Mouse (Mus musculus): ENCODE data around the gene Hunk. TPM values are rescaled to one million over a fixed set of nuclear protein-coding genes. Genes with fewer than 3 reads are reported as not detected.

Gene Hunk
- polyA plus RNA-seq, 1 experiment from 2014 or later = 11.5 TPM

DNA sequence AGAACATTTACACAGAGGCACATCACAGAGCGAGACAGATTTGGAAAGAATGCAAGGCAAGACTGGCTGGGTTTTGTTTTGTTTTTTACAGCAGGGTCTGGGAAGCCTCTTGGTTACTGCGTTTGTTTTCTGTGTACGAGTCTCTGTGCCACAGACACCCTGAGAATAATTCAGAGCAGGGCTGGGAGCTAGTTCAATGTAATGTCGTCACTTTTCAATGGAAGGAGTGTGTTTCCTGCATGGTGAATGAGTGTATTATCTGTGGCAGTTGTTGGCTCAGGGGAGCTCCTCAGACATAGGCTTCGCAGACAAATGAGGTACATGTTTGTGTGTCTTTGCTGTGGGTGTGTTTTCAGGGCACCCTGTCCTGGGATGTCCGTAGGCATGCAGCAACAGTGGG, 115.0 kb downstream of the Hunk start:
- 38% methylated on average over 6 of the region's 6 CpGs for WGBS
- Histone ChIP-seq H3K4me1 (replicated peaks; ENCODE audit: control insufficient read depth, insufficient read depth, low read length) (no peaks in the 10 kb centered on the region), H3K27ac (ENCODE audit: low read length) (0 out of 2 replicates have a peak overlapping the region, but pooled peaks have one; percentile 18), H3K36me3 (ENCODE audit: control insufficient read depth, insufficient read depth) (peaks cover 10% of the 10 kb centered on the region; the same call in 1 of the 2 replicates), H3K4me2 (ENCODE audit: low read length) (no peak overlapping the region), H3K4me3 (replicated peaks; ENCODE audit: low read length) (no peak overlapping the region), H3K9me3 (ENCODE audit: control insufficient read depth, low read length) (no peaks in the 10 kb centered on the region), H3K9ac (replicated peaks; ENCODE audit: low read depth, low read length) (no peak overlapping the region), H3K27me3 (replicated peaks; ENCODE audit: control insufficient read depth, insufficient read depth, low read length) (no peaks in the 10 kb centered on the region)
- ATAC-seq = 0 out of 2 replicates have a peak, but pooled peaks have one; percentile 14

DNA sequence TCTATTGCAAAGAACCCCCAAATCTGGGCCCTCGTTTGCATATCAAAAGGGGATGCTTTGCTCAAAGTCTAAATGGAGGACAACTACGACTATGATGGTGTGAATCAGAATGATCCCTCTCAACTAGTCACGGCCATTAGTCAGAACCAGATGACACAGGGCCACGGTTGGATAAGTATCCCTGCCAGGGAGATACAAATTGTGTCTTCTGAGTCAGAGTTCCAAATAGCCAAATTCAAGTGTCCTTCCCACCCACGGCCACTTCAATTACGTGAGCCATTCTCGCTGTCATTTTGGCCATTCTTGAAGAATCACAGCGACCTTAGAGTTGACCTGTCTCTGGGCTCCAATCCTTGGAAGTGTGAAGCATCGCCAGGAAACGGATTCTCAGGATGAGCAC, 119.4 kb downstream of the Hunk start:
- no peak overlapping the region for H3K4me3 ChIP-seq (replicated peaks; ENCODE audit: low read length)
- H3K4me2 ChIP-seq (ENCODE audit: low read length) = no peak overlapping the region
- H3K36me3 ChIP-seq (ENCODE audit: control insufficient read depth, insufficient read depth) = no peaks in the 10 kb centered on the region
- no peaks in the 10 kb centered on the region for H3K27me3 ChIP-seq (replicated peaks; ENCODE audit: control insufficient read depth, insufficient read depth, low read length)
- no peak overlapping the region for H3K27ac ChIP-seq (ENCODE audit: low read length)
- no peak for ATAC-seq
- WGBS = 78% methylated on average over 10 of the region's 10 CpGs
- no peak overlapping the region for H3K9ac ChIP-seq (replicated peaks; ENCODE audit: low read depth, low read length)
- H3K4me1 ChIP-seq (replicated peaks; ENCODE audit: control insufficient read depth, insufficient read depth, low read length) = no peaks in the 10 kb centered on the region
- H3K9me3 ChIP-seq (ENCODE audit: control insufficient read depth, low read length) = no peaks in the 10 kb centered on the region

DNA sequence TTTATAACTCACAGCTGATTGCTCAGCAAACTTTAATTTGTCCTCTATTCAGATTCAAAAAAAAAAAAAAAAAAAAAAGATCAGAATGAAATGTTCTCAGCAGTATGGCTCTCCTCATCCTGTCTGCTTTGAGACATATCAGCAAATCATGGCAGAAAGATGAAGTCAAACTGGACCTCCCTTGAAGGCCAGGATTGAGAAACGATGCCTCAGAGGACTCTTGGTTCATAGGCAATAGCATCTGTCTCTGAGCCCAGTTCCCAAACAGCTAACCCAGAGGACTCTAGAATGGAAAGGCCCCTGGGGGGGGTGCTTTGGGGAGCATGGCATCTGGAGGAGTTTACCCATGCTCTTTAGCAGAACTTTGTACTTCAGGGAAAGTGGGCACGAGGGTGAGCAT, 119.9 kb downstream of the Hunk start:
- H3K9me3 ChIP-seq (ENCODE audit: control insufficient read depth, low read length) = no peaks in the 10 kb centered on the region
- WGBS = 95% methylated on average over 2 of the region's 2 CpGs
- H3K4me3 ChIP-seq (replicated peaks; ENCODE audit: low read length) = no peak overlapping the region
- no peak for ATAC-seq
- H3K9ac ChIP-seq (replicated peaks; ENCODE audit: low read depth, low read length) = no peak overlapping the region
- H3K4me2 ChIP-seq (ENCODE audit: low read length) = no peak overlapping the region
- H3K4me1 ChIP-seq (replicated peaks; ENCODE audit: control insufficient read depth, insufficient read depth, low read length) = no peaks in the 10 kb centered on the region
- H3K36me3 ChIP-seq (ENCODE audit: control insufficient read depth, insufficient read depth) = no peaks in the 10 kb centered on the region
- H3K27me3 ChIP-seq (replicated peaks; ENCODE audit: control insufficient read depth, insufficient read depth, low read length) = no peaks in the 10 kb centered on the region
- H3K27ac ChIP-seq (ENCODE audit: low read length) = no peak overlapping the region

DNA sequence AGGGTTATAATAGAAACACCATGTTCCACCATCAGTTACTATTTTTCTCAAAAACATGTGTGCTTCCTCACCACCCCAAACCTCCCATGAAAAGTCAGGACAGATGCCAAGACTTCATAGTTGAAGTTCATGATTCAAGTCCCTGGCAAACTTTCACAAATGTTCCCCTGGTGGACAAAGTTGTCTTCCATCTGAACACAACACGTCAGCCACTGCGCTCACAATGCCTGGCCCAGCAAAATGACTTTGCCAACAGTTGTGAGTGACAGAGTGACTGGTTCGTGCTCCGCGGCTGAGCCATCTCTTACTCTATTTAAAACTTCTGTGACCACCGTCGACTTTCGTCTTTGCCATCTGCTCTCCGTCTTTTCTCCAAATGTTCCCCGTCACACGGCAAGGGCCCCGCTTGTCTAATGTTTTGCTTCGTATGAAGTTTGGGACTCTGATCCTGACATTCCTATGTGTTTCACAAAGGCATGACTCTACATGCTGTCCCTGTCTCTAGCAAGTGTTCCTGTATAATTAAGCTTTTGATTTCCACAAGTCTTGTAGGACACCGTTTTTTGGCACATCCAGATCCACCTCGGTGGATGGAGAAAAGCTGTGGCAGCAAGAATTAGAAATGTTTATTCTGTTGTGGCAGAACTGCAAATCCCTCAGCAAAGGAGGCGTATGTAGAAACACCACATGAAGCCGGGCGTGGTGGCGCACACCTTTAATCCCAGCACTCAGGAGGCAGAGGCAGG, 125.9 kb downstream of the Hunk start:
- no peaks in the 10 kb centered on the region for H3K36me3 ChIP-seq (ENCODE audit: control insufficient read depth, insufficient read depth)
- no peaks in the 10 kb centered on the region for H3K9me3 ChIP-seq (ENCODE audit: control insufficient read depth, low read length)
- H3K27ac ChIP-seq (ENCODE audit: low read length) = no peak overlapping the region
- WGBS = 85% methylated on average over 19 of the region's 19 CpGs
- no peak for ATAC-seq
- H3K4me2 ChIP-seq (ENCODE audit: low read length) = no peak overlapping the region
- no peak overlapping the region for H3K9ac ChIP-seq (replicated peaks; ENCODE audit: low read depth, low read length)
- H3K4me3 ChIP-seq (replicated peaks; ENCODE audit: low read length) = no peak overlapping the region
- no peaks in the 10 kb centered on the region for H3K27me3 ChIP-seq (replicated peaks; ENCODE audit: control insufficient read depth, insufficient read depth, low read length)
- no peaks in the 10 kb centered on the region for H3K4me1 ChIP-seq (replicated peaks; ENCODE audit: control insufficient read depth, insufficient read depth, low read length)

- H3K4me3 ChIP-seq (replicated peaks; ENCODE audit: low read length) = no peak overlapping the region
- no peaks in the 10 kb centered on the region for H3K9me3 ChIP-seq (ENCODE audit: control insufficient read depth, low read length)
- peaks cover 31% of the 10 kb centered on the region for H3K4me1 ChIP-seq (replicated peaks; ENCODE audit: control insufficient read depth, insufficient read depth, low read length)
- no peaks in the 10 kb centered on the region for H3K27me3 ChIP-seq (replicated peaks; ENCODE audit: control insufficient read depth, insufficient read depth, low read length)
- H3K36me3 ChIP-seq (ENCODE audit: control insufficient read depth, insufficient read depth) = no peaks in the 10 kb centered on the region
- ATAC-seq = no peak
- no peak overlapping the region for H3K27ac ChIP-seq (ENCODE audit: low read length)
- H3K4me2 ChIP-seq (ENCODE audit: low read length) = no peak overlapping the region
- 74% methylated on average over 9 of the region's 9 CpGs for WGBS
- H3K9ac ChIP-seq (replicated peaks; ENCODE audit: low read depth, low read length) = no peak overlapping the region
These were observed 131.2 kb downstream of the Hunk start for GRCm38 (mm10) chr16:90517041-90517440.

GRCm38 (mm10) chr16:90518232-90518631, 132.4 kb downstream of the Hunk start:
- Histone ChIP-seq H3K27ac (ENCODE audit: low read length) (no peak overlapping the region), H3K4me2 (ENCODE audit: low read length) (no peak overlapping the region), H3K36me3 (ENCODE audit: control insufficient read depth, insufficient read depth) (no peaks in the 10 kb centered on the region), H3K4me1 (replicated peaks; ENCODE audit: control insufficient read depth, insufficient read depth, low read length) (peaks cover 35% of the 10 kb centered on the region), H3K9me3 (ENCODE audit: control insufficient read depth, low read length) (no peaks in the 10 kb centered on the region), H3K27me3 (replicated peaks; ENCODE audit: control insufficient read depth, insufficient read depth, low read length) (no peaks in the 10 kb centered on the region), H3K4me3 (replicated peaks; ENCODE audit: low read length) (no peak overlapping the region), H3K9ac (replicated peaks; ENCODE audit: low read depth, low read length) (no peak overlapping the region)
- WGBS = 39% methylated on average over 8 of the region's 8 CpGs
- ATAC-seq = peak; percentile 50

DNA sequence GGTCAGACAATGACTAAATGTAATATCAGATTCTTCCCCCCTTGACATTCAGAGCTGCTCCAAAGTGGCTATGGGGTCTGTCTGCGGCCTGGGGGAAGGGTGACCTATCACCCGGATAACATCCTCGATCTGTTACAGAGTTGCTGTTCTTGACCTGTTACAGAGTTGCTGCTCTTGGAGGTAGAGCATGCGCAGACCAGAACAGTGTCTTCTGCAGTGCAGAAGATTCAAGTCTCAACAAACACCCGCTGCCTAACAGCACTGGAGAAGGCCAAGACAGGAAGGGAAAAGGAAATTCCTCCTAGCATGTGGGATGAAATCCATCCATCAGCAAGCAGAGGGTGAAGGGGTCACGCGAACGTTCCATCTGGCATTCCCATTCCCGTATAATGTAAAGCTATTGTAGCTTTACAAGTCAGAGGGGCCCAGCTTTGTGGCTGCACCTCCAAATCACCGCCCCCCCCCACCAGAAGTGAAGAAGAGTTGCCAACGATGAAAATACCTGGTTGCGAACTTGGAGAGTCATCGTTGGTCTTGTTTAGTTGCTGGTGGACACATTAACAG, 133.0 kb downstream of the Hunk start:
- peaks cover 35% of the 10 kb centered on the region for H3K4me1 ChIP-seq (replicated peaks; ENCODE audit: control insufficient read depth, insufficient read depth, low read length)
- no peak overlapping the region for H3K4me2 ChIP-seq (ENCODE audit: low read length)
- WGBS = 91% methylated on average over 13 of the region's 13 CpGs
- ATAC-seq = no peak
- no peaks in the 10 kb centered on the region for H3K36me3 ChIP-seq (ENCODE audit: control insufficient read depth, insufficient read depth)
- H3K4me3 ChIP-seq (replicated peaks; ENCODE audit: low read length) = no peak overlapping the region
- no peak overlapping the region for H3K9ac ChIP-seq (replicated peaks; ENCODE audit: low read depth, low read length)
- H3K9me3 ChIP-seq (ENCODE audit: control insufficient read depth, low read length) = no peaks in the 10 kb centered on the region
- no peaks in the 10 kb centered on the region for H3K27me3 ChIP-seq (replicated peaks; ENCODE audit: control insufficient read depth, insufficient read depth, low read length)
- H3K27ac ChIP-seq (ENCODE audit: low read length) = no peak overlapping the region

DNA sequence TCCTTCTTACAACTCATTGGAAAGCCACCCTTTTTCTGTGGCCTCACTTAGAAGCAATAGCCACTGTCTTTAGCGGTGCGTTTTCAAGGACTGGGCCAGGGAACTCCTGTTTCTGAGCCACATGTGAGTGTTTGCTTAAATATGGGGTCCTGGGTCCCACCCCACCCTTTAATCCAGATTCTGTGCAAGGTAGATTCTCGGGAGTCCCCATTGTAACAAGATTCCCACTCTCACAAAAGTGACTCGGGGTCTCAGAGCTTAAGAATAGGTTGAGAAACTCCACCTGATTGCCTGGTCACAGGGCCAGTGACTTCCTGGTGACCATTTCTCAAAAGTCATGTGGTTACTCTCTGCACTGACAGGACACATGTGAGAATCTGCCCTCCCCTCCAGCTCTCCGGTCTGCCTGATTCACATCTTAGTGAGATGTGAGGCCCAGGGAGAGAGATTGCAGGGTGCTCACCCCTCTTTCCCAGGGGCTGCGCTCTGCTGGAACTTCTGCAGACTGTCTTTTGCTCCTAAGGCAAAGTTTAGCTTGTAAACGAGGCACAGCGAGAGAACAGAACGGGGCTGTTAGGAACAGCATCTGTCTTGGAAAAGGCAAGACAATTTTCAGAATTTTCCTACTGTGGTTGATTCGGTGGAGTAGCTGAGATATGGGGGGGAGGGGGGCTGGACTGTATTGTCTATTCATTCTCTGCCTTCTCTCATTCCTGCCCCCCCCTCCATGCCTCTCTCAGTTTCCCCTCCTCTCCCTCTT, 135.6 kb downstream of the Hunk start:
- 9% methylated on average over 10 of the region's 10 CpGs for WGBS
- ATAC-seq = no peak
- H3K4me1 ChIP-seq (replicated peaks; ENCODE audit: control insufficient read depth, insufficient read depth, low read length) = peaks cover 35% of the 10 kb centered on the region
- H3K9ac ChIP-seq (replicated peaks; ENCODE audit: low read depth, low read length) = peak overlapping the region; percentile 6; the same call in 1 of the 2 replicates
- no peak overlapping the region for H3K4me2 ChIP-seq (ENCODE audit: low read length)
- peak overlapping the region; percentile 73 for H3K27ac ChIP-seq (ENCODE audit: low read length)
- no peak overlapping the region for H3K4me3 ChIP-seq (replicated peaks; ENCODE audit: low read length)
- no peaks in the 10 kb centered on the region for H3K9me3 ChIP-seq (ENCODE audit: control insufficient read depth, low read length)
- H3K36me3 ChIP-seq (ENCODE audit: control insufficient read depth, insufficient read depth) = no peaks in the 10 kb centered on the region
- no peaks in the 10 kb centered on the region for H3K27me3 ChIP-seq (replicated peaks; ENCODE audit: control insufficient read depth, insufficient read depth, low read length)

- H3K9me3 ChIP-seq (ENCODE audit: control insufficient read depth, low read length) = no peaks in the 10 kb centered on the region
- 5% methylated on average over 3 of the region's 3 CpGs for WGBS
- H3K9ac ChIP-seq (replicated peaks; ENCODE audit: low read depth, low read length) = peak overlapping the region; percentile 40
- H3K27ac ChIP-seq (ENCODE audit: low read length) = peak overlapping the region; percentile 90
- peaks cover 34% of the 10 kb centered on the region for H3K4me1 ChIP-seq (replicated peaks; ENCODE audit: control insufficient read depth, insufficient read depth, low read length)
- ATAC-seq = peak; percentile 92
- H3K4me2 ChIP-seq (ENCODE audit: low read length) = no peak overlapping the region
- H3K27me3 ChIP-seq (replicated peaks; ENCODE audit: control insufficient read depth, insufficient read depth, low read length) = no peaks in the 10 kb centered on the region
- H3K36me3 ChIP-seq (ENCODE audit: control insufficient read depth, insufficient read depth) = no peaks in the 10 kb centered on the region
- H3K4me3 ChIP-seq (replicated peaks; ENCODE audit: low read length) = no peak overlapping the region
These were observed 136.1 kb downstream of the Hunk start for GRCm38 (mm10) chr16:90521951-90522255.

Measured in forebrain, embryonic 16.5 days (tissue).